Mouse (Mus musculus): ENCODE results near the gene Rbm24. TPM values are rescaled to one million over a fixed set of nuclear protein-coding genes. Genes with fewer than 3 reads are reported as not detected.

Gene Rbm24
- total and polyA plus RNA-seq, 2 experiments: 0.18 TPM; not detected in 1

GRCm38 (mm10) chr13:46459546-46459945, 41.3 kb downstream of the Rbm24 start:
- H3K27ac ChIP-seq (replicated peaks; ENCODE audit: insufficient read depth, low read depth, low read length): no peak overlapping the region
- H3K9ac ChIP-seq (ENCODE audit: low read depth, low read length): no peak overlapping the region
- no peak for DNase-seq (ENCODE audit: extremely low read depth, low read depth, low spot score)
- no peak overlapping the region for H3K4me3 ChIP-seq (ENCODE audit: insufficient read depth, low read depth, low read length)
- H3K36me3 ChIP-seq (ENCODE audit: control insufficient read depth, insufficient read depth, low read length): no peaks in the 10 kb centered on the region
- H3K27me3 ChIP-seq (ENCODE audit: control insufficient read depth, insufficient read depth, low read length): no peaks in the 10 kb centered on the region
- H3K79me2 ChIP-seq (ENCODE audit: control insufficient read depth, insufficient read depth, low read length): no peaks in the 10 kb centered on the region
- TF ChIP-seq CTCF (IDR thresholded peaks at IDR 0.05; ENCODE audit: low read depth, low read length) (no peak), POLR2A (IDR thresholded peaks at IDR 0.05; ENCODE audit: extremely low read depth, insufficient read depth, low read length) (no peak)
- WGBS: 92% methylated on average over 10 of the region's 10 CpGs
- H3K4me1 ChIP-seq (ENCODE audit: control insufficient read depth, insufficient read depth, low read length): no peaks in the 10 kb centered on the region

- Histone ChIP-seq H3K9ac (ENCODE audit: low read depth, low read length) (no peak overlapping the region), H3K4me3 (ENCODE audit: insufficient read depth, low read depth, low read length) (no peak overlapping the region), H3K27me3 (ENCODE audit: control insufficient read depth, insufficient read depth, low read length) (no peaks in the 10 kb centered on the region), H3K27ac (replicated peaks; ENCODE audit: insufficient read depth, low read depth, low read length) (no peak overlapping the region), H3K36me3 (ENCODE audit: control insufficient read depth, insufficient read depth, low read length) (no peaks in the 10 kb centered on the region), H3K79me2 (ENCODE audit: control insufficient read depth, insufficient read depth, low read length) (no peaks in the 10 kb centered on the region), H3K4me1 (ENCODE audit: control insufficient read depth, insufficient read depth, low read length) (no peaks in the 10 kb centered on the region)
- WGBS: 93% methylated on average over 4 of the region's 4 CpGs
- TF ChIP-seq CTCF (IDR thresholded peaks at IDR 0.05; ENCODE audit: low read depth, low read length) (no peak), POLR2A (IDR thresholded peaks at IDR 0.05; ENCODE audit: extremely low read depth, insufficient read depth, low read length) (no peak)
- no peak for DNase-seq (ENCODE audit: extremely low read depth, low read depth, low spot score)
Observed at GRCm38 (mm10) chr13:46462280-46462679, 44.0 kb downstream of the Rbm24 start.

- no peak for TF ChIP-seq CTCF (IDR thresholded peaks at IDR 0.05; ENCODE audit: low read depth, low read length)
- TF ChIP-seq POLR2A (IDR thresholded peaks at IDR 0.05; ENCODE audit: extremely low read depth, insufficient read depth, low read length): no peak
- WGBS: 59% methylated on average over 3 of the region's 3 CpGs
Observed at GRCm38 (mm10) chr13:46463764-46464163, 45.5 kb downstream of the Rbm24 start.

GRCm38 (mm10) chr13:46468251-46468650, 50.0 kb downstream of the Rbm24 start:
- Histone ChIP-seq H3K9ac (ENCODE audit: low read depth, low read length) (no peak overlapping the region), H3K4me3 (ENCODE audit: insufficient read depth, low read depth, low read length) (no peak overlapping the region), H3K4me1 (ENCODE audit: control insufficient read depth, insufficient read depth, low read length) (no peaks in the 10 kb centered on the region), H3K79me2 (ENCODE audit: control insufficient read depth, insufficient read depth, low read length) (no peaks in the 10 kb centered on the region), H3K36me3 (ENCODE audit: control insufficient read depth, insufficient read depth, low read length) (no peaks in the 10 kb centered on the region), H3K27ac (replicated peaks; ENCODE audit: insufficient read depth, low read depth, low read length) (no peak overlapping the region), H3K27me3 (ENCODE audit: control insufficient read depth, insufficient read depth, low read length) (no peaks in the 10 kb centered on the region)
- TF ChIP-seq POLR2A (IDR thresholded peaks at IDR 0.05; ENCODE audit: extremely low read depth, insufficient read depth, low read length): no peak
- TF ChIP-seq CTCF (IDR thresholded peaks at IDR 0.05; ENCODE audit: low read depth, low read length): no peak
- WGBS: 75% methylated on average over 8 of the region's 8 CpGs
- no peak for DNase-seq (ENCODE audit: extremely low read depth, low read depth, low spot score)

More at GRCm38 (mm10) chr13:46463764-46464163, 45.5 kb downstream of the Rbm24 start:
- no peaks in the 10 kb centered on the region for H3K4me1 ChIP-seq (ENCODE audit: control insufficient read depth, insufficient read depth, low read length)
- H3K4me3 ChIP-seq (ENCODE audit: insufficient read depth, low read depth, low read length): no peak overlapping the region
- H3K79me2 ChIP-seq (ENCODE audit: control insufficient read depth, insufficient read depth, low read length): no peaks in the 10 kb centered on the region
- H3K27me3 ChIP-seq (ENCODE audit: control insufficient read depth, insufficient read depth, low read length): no peaks in the 10 kb centered on the region
- DNase-seq (ENCODE audit: extremely low read depth, low read depth, low spot score): no peak
- H3K36me3 ChIP-seq (ENCODE audit: control insufficient read depth, insufficient read depth, low read length): no peaks in the 10 kb centered on the region
- H3K27ac ChIP-seq (replicated peaks; ENCODE audit: insufficient read depth, low read depth, low read length): no peak overlapping the region
- H3K9ac ChIP-seq (ENCODE audit: low read depth, low read length): no peak overlapping the region

- 88% methylated on average over 2 of the region's 2 CpGs for WGBS
- no peaks in the 10 kb centered on the region for H3K79me2 ChIP-seq (ENCODE audit: control insufficient read depth, insufficient read depth, low read length)
- H3K4me3 ChIP-seq (ENCODE audit: insufficient read depth, low read depth, low read length): no peak overlapping the region
- no peak overlapping the region for H3K27ac ChIP-seq (replicated peaks; ENCODE audit: insufficient read depth, low read depth, low read length)
- no peak for TF ChIP-seq CTCF (IDR thresholded peaks at IDR 0.05; ENCODE audit: low read depth, low read length)
- no peak for TF ChIP-seq POLR2A (IDR thresholded peaks at IDR 0.05; ENCODE audit: extremely low read depth, insufficient read depth, low read length)
- H3K4me1 ChIP-seq (ENCODE audit: control insufficient read depth, insufficient read depth, low read length): no peaks in the 10 kb centered on the region
- no peak for DNase-seq (ENCODE audit: extremely low read depth, low read depth, low spot score)
- no peaks in the 10 kb centered on the region for H3K27me3 ChIP-seq (ENCODE audit: control insufficient read depth, insufficient read depth, low read length)
- no peak overlapping the region for H3K9ac ChIP-seq (ENCODE audit: low read depth, low read length)
- no peaks in the 10 kb centered on the region for H3K36me3 ChIP-seq (ENCODE audit: control insufficient read depth, insufficient read depth, low read length)
Observed at GRCm38 (mm10) chr13:46469536-46469935, 51.3 kb downstream of the Rbm24 start.

Other genes starting within 250 kb of the Rbm24 start
- gene Stmnd1, start 144.7 kb upstream of the Rbm24 start, total RNA-seq (2014; rRNA removed): not detected in 2 replicates
- not detected in 2 replicates for gene Stmnd1, start 144.7 kb upstream of the Rbm24 start, polyA plus RNA-seq (2012; rRNA removed)
- 0.09 and 0.13 TPM in 2 replicates for gene Cap2, start 83.4 kb downstream of the Rbm24 start, total RNA-seq (2014; rRNA removed)
- gene Cap2, start 83.4 kb downstream of the Rbm24 start, polyA plus RNA-seq (2012; rRNA removed): 0.63 TPM in 1 of 2 replicates, not detected in the other